Mouse (Mus musculus) liver, adult 10 weeks (tissue): ENCODE results near the gene Gm11596. TPM values are rescaled to one million over a fixed set of nuclear protein-coding genes. Genes with fewer than 3 reads are reported as not detected.

Source experiments
- polyA plus RNA-seq: library from polyadenylated mRNA; stranded (reverse); fragments of 350-450 nt; fragmentation: Illumina TruSeq; extraction: RNeasy Lipid Tissue Mini Kit (QIAGEN cat#74804); gene quantifications from one replicate; pipeline ENCODE4 v1.2.3, GENCODE M21; 2014; ENCODE audit warnings: low read depth, low replicate concordance

Gm11596 gene
- polyA plus RNA-seq: not detected

GRCm38 (mm10) chr11:99793367-99793766, at the start of gene Gm11596:
Gene Gm11596 (minus strand): TSS chr11:99793467.

GRCm38 (mm10) chr11:99837966-99838365, 44.7 kb upstream of the Gm11596 start, which contains the start of gene 2300003K06Rik:
Gene 2300003K06Rik (minus strand): TSS chr11:99838066.

GRCm38 (mm10) chr11:99815566-99815965, 22.3 kb upstream of the Gm11596 start, which contains the start of gene Gm11564:
Gene Gm11564 (minus strand): TSS chr11:99815666.

GRCm38 (mm10) chr11:99809792-99810191, 16.5 kb upstream of the Gm11596 start, which contains the start of gene Krtap4-13:
Gene Krtap4-13 (minus strand): TSS chr11:99809892.

GRCm38 (mm10) chr11:99804346-99804745, 11.1 kb upstream of the Gm11596 start, which contains the start of gene Gm11554:
Gene Gm11554 (minus strand): TSS chr11:99804446.

GRCm38 (mm10) chr11:99798832-99799231, 5.6 kb upstream of the Gm11596 start, which contains the start of gene Gm11569:
Gene Gm11569 (minus strand): TSS chr11:99798932.

GRCm38 (mm10) chr11:99784900-99785299, 8.4 kb downstream of the Gm11596 start, which contains the start of gene Krtap4-9:
Gene Krtap4-9 (plus strand): TSS chr11:99785200.

GRCm38 (mm10) chr11:99780604-99781003, 12.7 kb downstream of the Gm11596 start, which contains the start of gene Krtap4-8:
Gene Krtap4-8 (minus strand): TSS chr11:99780704.

GRCm38 (mm10) chr11:99772813-99773212, 20.5 kb downstream of the Gm11596 start, which contains the start of gene Gm11595:
Gene Gm11595 (minus strand): TSS chr11:99772913.

Other genes with a start within 250 kb of the Gm11596 start
- not detected for gene Krtap3-3, start 242.6 kb downstream of the Gm11596 start, polyA plus RNA-seq
- gene Krtap3-2, start 236.6 kb downstream of the Gm11596 start, polyA plus RNA-seq: not detected
- not detected for gene Gm11939, start 234.0 kb downstream of the Gm11596 start, polyA plus RNA-seq
- not detected for gene Krtap3-1, start 226.8 kb downstream of the Gm11596 start, polyA plus RNA-seq
- gene Krtap1-5, start 212.5 kb downstream of the Gm11596 start, polyA plus RNA-seq: not detected
- gene Krtap1-4, start 209.8 kb downstream of the Gm11596 start, polyA plus RNA-seq: not detected
- not detected for gene Krtap1-3, start 202.1 kb downstream of the Gm11596 start, polyA plus RNA-seq
- gene Krtap9-3, start 195.4 kb downstream of the Gm11596 start, polyA plus RNA-seq: not detected
- gene Gm11938, start 190.2 kb downstream of the Gm11596 start, polyA plus RNA-seq: not detected
- gene Gm11937, start 183.3 kb downstream of the Gm11596 start, polyA plus RNA-seq: not detected
- gene Krtap2-4, start 178.6 kb downstream of the Gm11596 start, polyA plus RNA-seq: not detected
- gene Gm11562, start 173.0 kb downstream of the Gm11596 start, polyA plus RNA-seq: not detected
- not detected for gene Krtap4-1, start 165.2 kb downstream of the Gm11596 start, polyA plus RNA-seq
- not detected for gene Krtap4-2, start 158.4 kb downstream of the Gm11596 start, polyA plus RNA-seq
- gene Krtap4-7, start 149.4 kb downstream of the Gm11596 start, polyA plus RNA-seq: not detected
- gene Gm11555, start 143.2 kb downstream of the Gm11596 start, polyA plus RNA-seq: not detected
- not detected for gene Gm11563, start 134.5 kb downstream of the Gm11596 start, polyA plus RNA-seq
- gene Krtap4-6, start 127.5 kb downstream of the Gm11596 start, polyA plus RNA-seq: not detected
- gene Gm14190, start 102.7 kb downstream of the Gm11596 start, polyA plus RNA-seq: not detected
- not detected for gene Gm14180, start 59.2 kb downstream of the Gm11596 start, polyA plus RNA-seq
- not detected for gene Gm11595, start 20.6 kb downstream of the Gm11596 start, polyA plus RNA-seq
- gene Krtap4-8, start 12.8 kb downstream of the Gm11596 start, polyA plus RNA-seq: not detected
- not detected for gene Krtap4-9, start 8.3 kb downstream of the Gm11596 start, polyA plus RNA-seq
- gene Gm11569, start 5.5 kb upstream of the Gm11596 start, polyA plus RNA-seq: not detected
- not detected for gene Gm11554, start 11.0 kb upstream of the Gm11596 start, polyA plus RNA-seq
- not detected for gene Krtap4-13, start 16.4 kb upstream of the Gm11596 start, polyA plus RNA-seq
- gene Gm11564, start 22.2 kb upstream of the Gm11596 start, polyA plus RNA-seq: not detected
- not detected for gene 2300003K06Rik, start 44.6 kb upstream of the Gm11596 start, polyA plus RNA-seq
- not detected for gene Krtap4-16, start 58.1 kb upstream of the Gm11596 start, polyA plus RNA-seq
- not detected for gene Gm11568, start 64.5 kb upstream of the Gm11596 start, polyA plus RNA-seq
- not detected for gene Gm11559, start 71.0 kb upstream of the Gm11596 start, polyA plus RNA-seq
- not detected for gene Krtap9-1, start 79.9 kb upstream of the Gm11596 start, polyA plus RNA-seq
- not detected for gene Gm11567, start 85.7 kb upstream of the Gm11596 start, polyA plus RNA-seq
- not detected for gene Krtap31-1, start 114.5 kb upstream of the Gm11596 start, polyA plus RNA-seq
- gene Gm11565, start 121.3 kb upstream of the Gm11596 start, polyA plus RNA-seq: not detected
- not detected for gene Krtap31-2, start 142.8 kb upstream of the Gm11596 start, polyA plus RNA-seq
- not detected for gene Krtap9-5, start 155.0 kb upstream of the Gm11596 start, polyA plus RNA-seq
- not detected for gene Krtap29-1, start 185.6 kb upstream of the Gm11596 start, polyA plus RNA-seq
- gene Krtap16-1, start 193.1 kb upstream of the Gm11596 start, polyA plus RNA-seq: not detected
- not detected for gene Krtap17-1, start 200.5 kb upstream of the Gm11596 start, polyA plus RNA-seq
- not detected for gene Krt33a, start 222.7 kb upstream of the Gm11596 start, polyA plus RNA-seq
- gene Krt33b, start 236.4 kb upstream of the Gm11596 start, polyA plus RNA-seq: not detected
- not detected for gene Krt34, start 248.1 kb upstream of the Gm11596 start, polyA plus RNA-seq